Mouse (Mus musculus): ENCODE results near the gene Cacna1c.

Cacna1c gene

DNA sequence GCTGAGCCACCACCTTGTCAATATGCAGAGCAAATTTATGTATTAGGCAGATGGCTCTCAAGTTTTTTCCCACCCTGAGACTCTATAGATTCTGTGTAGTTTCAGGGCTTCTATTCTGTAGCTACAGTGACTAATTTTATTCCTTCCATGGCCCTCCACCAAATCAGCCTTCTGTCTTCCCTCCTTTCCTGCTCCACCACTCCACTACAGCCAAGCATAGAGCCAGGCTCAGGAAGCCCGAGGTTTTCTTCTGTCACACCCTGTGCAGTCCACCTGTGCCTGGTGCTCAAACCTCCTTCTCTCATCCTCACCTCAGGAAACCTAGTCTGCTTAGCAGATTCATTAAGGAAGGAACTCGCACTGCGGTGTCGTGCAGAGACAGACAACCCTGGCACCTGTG lies 51.1 kb downstream of the Cacna1c start:
- no peak for DNase-seq (ENCODE audit: low read depth, low spot score)

DNA sequence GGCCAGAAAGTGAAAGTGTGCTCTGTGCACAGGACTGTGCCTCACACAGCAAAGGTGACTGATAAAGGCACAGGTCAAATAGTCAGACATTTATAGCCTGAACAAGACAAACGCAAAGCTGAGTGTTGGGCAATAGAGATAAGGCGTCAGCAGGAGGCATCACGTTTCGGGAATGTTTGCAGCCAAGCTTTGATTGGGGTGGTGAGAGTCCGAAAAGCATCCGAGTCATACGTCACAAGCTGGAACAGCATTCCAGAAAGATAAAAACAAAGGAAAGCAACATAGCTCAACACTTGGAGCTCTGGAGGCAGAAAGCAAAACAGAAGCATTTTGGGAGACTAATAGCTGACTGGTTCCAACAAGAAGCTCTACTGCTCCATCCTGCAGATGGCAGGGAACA lies 56.7 kb downstream of the Cacna1c start:
- no peak for DNase-seq (ENCODE audit: low read depth, low spot score)

DNA sequence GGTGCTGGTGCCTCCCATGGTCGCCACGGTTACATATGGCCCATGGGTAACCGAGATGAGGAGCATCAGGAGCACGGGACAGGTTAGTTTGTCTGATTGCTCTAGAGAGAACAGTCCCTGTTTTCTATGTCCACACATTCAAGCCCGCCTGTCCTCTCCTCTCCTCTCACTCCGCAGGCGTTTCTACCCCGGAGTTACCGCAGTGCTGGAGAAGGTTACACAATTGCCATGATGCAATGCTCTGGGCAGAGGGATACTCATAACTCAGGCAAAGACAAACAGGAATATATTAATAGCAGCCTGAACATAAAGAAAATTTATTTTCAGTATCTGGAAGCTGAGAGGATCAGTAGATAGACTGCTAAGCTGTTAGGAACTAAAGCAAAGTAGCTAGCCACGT lies 58.5 kb downstream of the Cacna1c start:
- DNase-seq (ENCODE audit: low read depth, low spot score) = no peak

DNA sequence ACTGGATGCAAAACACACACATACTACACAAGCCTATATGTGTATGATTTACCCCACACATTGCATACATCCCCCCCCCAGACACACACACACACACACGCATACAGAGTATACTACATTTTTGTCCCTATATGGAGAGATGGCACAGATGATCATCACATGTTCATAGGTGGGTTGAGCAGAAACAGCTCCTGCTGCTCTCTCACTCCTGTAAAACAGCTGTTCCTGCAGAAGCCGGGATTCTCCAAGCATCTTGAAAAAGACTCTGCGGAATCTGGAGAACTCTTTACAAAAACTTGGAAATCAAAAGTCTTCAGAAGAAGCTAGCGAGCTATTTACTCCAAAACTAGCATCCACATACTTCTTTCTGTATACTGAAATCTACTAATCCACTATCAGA lies 63.4 kb downstream of the Cacna1c start:
- no peak for DNase-seq (ENCODE audit: low read depth, low spot score)

DNA sequence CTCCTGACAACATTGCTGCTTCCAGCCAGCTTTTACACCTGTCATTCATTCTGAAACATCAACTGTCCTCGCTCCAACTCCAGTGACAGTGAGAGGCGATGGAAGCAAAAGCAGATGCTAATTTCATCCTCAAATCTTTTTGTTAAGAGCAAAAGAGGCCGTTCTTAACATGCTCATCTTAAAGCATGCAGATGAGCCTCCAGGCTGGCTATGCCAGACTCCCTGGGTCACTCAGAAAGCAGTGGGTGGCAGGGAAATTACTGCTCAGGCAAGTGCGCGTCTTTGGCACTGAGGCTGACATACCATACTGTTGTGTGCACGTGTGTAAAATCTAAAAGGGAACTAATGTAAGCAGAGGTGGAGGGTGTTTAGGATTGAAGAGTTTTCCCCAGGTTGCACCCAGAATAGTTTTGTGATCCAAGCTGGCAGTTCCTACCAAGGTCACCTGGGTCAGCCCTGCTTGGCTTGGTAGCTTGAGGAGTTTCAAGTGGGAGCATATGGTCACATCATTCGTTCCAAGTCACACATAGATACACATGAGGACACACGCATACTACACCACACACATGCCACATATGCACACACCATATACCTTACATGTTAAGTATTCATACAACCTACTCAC lies 64.0 kb downstream of the Cacna1c start:
- no peak for DNase-seq (ENCODE audit: low read depth, low spot score)

DNA sequence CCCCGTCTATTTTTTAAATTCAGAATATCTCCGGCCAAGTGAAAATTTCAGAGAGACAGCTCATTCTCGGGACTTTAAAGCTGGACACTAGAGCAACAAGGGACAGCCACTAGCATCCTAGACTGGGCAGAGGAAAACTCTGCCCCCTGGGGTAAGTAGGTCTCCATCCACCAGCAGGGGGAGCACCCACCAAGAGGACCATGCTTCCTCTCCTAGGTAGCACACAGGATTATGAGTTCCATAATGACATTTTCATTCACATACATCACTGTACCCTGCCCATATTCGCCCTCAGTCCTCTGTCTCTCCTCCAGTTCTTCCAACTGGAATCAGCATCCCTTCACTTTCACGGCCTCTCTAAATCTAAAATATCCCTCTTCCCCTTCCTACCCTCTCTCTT lies 66.6 kb downstream of the Cacna1c start:
- DNase-seq (ENCODE audit: low read depth, low spot score) = peak; percentile 29

DNA sequence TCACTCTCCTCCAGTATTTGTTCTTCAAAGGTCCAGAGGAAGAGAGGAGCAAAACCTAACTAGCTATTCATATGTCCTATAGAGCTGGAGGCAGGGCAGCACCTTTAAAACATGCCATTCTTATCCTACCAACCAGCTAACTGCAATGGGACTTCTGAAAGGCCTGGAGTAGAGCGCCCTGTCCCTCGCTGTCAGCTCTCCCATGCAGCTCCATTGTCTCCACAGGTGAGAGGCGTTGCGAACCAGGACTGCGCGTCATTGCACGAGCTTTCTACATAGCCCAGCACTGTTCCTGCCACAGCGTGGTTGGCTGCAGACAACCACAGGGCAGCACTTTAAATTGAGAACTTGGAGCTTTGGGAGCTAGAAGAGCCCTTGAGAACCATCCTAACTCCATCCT lies 67.7 kb downstream of the Cacna1c start:
- DNase-seq (ENCODE audit: low read depth, low spot score) = no peak

DNA sequence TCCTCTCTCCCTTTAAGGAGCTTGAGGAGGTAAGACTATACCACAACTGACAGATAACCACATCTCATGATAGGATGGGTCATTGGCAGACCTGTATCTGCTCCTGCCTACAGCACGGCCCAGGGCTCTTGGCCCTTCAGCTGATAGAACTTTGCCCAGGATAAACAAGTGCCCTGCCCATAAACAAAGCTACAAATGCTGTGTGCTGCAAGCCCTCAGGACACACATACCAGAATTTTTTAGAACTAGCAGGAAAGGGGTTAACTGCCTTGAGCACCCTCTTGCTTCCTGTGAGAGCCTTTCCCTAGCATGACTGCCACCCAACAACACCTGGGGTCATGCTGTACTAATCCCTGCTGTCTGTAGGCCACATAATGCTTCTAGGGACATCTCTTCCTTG lies 68.1 kb downstream of the Cacna1c start:
- no peak for DNase-seq (ENCODE audit: low read depth, low spot score)

DNA sequence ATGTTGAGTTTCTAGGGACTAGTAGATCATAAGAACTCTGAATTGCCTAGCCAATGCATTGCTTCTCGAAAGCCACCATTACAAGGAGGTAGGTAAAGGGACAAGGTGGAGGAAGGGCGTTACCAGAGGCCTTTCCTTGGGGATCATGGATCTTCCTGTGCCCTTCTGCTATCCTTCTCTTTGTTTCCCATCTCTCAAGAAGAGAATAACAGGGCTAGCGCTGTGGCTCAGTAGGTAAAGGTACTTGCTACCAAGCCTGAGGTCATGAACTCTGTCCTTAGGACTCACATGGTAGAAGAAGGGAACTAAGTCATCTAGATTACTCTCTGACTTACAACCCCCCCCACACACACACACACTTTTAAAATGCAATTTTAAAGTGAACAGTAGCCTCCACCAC lies 69.2 kb downstream of the Cacna1c start:
- DNase-seq (ENCODE audit: low read depth, low spot score) = no peak

DNA sequence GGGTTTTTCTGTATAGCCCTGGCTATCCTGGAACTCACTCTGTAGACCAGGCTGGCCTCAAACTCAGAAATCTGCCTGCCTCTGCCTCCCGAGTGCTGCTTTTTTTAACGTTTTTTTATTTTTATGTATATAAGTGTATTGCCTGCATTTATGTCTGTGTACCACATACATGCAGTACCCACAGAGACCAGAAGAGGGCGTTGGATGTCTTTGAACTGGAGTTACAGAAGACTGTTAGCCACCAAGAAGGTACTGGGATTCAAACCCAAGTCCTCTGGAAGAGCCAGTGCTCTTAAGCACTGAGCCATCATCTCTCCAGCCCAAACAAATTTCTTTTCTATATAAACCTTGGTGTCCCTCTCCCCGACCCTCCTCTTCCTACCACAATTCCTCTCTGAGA lies 77.8 kb downstream of the Cacna1c start:
- DNase-seq (ENCODE audit: low read depth, low spot score) = peak; percentile 56

DNA sequence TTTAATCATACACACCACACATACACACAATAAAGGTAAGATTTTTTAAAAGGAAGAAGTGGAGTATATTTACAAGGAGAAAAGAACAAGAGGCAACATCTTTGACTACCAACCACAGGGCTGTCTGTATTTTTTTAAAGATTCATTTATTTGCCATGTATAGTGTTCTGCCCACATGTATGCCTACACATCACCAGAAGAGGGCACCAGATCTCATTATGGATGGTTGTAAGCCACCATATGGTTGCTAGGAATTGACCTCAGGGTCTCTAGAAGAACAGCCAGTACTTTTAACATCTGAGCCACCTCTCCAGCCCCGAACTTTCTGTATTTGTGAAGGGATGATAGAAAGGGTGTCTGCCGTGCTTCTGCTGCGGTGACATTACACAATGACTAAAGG lies 79.9 kb downstream of the Cacna1c start:
- peak; percentile 46 for DNase-seq (ENCODE audit: low read depth, low spot score)

DNA sequence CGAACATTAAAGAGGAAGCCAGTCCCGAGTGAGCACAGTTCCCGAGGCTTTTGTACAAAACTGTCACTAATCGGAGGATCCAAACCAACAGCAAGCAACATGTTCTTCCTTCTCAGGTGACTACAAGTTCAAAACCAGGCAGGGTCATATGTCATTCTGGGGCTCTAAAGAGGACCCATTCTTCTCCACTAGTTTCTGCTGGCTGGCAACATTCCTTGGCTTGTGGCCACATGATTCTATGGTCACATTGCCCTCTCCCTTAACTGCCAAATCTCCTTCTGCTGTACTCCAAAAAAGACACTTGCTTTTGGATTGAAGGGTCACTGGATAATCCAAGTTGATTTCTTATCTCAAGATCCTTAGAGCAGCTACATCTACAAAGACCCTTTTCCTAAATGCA lies 82.9 kb downstream of the Cacna1c start:
- no peak for DNase-seq (ENCODE audit: low read depth, low spot score)

DNA sequence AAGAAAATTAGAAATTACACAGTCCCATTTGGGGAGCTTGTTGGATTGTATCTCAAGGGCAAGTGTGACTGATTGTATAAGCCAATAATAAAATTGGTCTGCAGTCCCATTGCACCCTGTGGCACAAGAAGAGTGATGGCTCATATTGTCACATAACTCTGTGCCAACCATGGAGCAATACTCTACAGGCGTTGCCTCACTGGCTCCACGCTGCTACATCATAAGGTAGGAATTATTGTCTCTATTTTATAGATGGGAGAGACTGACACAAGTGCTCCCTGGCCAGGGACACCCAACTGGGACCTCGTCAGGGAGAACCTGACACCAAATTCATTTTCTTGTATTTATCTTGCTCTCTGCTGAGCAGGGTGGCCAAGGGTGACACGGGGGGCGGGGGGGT lies 85.8 kb downstream of the Cacna1c start:
- DNase-seq (ENCODE audit: low read depth, low spot score) = no peak

DNA sequence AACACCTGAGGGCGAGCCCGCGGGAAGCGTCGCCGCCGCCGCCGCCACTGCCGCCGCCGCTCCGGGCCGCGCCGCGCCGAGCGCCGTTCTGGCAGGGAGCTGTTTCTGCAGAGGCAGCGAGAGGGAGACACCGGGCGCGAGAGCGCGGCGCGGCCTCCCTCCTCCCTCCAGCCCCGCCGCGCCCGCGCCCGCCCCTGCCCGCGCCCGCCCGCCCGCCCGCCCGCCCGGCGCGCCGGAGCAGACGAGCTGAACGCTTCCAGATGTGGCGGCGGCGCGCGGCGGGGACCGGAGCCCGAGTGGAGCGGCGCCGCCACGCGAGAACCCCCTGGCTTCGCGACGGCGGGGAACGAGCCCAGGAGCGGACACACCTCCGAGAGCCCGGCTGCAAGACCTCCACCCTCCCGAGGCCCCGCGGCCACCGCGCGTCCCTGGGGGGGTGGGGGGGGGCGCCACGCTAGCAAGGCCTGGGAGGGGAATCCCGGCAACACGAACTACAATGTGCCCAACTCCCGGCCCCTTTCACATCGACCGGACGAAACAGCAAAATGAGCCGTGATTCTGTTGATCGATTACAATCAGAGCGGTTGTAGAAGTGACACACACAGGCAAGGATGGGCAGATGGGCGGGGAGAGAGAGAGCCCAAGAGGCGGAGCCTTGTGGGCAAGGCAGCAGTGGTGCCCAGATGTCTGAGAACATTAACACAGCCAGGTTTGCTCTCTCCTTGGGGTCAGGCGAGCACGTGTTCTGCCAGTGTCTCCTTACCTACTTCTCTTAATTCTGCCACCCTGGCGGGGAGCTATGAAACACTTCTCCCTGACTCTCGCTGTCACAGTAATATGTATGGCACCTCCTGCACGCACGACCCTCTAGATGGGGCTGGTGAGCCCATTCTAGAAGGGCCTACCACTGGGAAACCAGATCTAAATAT lies 87.5 kb downstream of the Cacna1c start:
- peak; percentile 82 for DNase-seq (ENCODE audit: low read depth, low spot score)

DNA sequence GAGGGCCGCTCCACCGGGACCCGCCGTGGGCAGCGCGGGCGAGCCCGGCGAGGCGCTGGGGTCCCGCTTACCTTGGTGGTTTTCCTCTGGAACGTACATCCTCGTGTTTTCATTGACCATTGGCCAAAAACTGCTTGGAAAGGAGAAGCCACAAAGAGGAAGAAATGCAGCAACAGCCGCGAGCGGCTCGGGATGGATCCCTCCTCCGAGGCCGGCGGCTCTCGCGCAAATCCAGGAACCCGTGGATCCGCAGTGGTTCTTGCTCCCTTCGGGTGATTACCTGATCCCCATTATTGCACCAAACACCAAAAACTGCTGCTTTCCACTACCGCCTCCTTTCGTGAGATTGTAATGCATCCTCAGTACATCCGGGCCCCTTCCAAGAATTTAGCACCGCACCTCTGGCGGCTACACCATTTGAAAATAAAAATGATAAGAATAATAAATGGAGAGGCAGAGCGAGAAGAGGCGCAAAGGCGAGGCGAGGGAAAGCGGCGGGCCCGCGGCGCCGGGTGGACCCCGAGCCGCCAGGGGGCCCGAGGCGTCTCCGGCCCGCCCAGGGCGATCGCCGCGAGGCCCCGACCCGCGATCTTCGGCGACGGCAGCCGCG lies 88.3 kb downstream of the Cacna1c start:
- peak; percentile 48 for DNase-seq (ENCODE audit: low read depth, low spot score)

DNA sequence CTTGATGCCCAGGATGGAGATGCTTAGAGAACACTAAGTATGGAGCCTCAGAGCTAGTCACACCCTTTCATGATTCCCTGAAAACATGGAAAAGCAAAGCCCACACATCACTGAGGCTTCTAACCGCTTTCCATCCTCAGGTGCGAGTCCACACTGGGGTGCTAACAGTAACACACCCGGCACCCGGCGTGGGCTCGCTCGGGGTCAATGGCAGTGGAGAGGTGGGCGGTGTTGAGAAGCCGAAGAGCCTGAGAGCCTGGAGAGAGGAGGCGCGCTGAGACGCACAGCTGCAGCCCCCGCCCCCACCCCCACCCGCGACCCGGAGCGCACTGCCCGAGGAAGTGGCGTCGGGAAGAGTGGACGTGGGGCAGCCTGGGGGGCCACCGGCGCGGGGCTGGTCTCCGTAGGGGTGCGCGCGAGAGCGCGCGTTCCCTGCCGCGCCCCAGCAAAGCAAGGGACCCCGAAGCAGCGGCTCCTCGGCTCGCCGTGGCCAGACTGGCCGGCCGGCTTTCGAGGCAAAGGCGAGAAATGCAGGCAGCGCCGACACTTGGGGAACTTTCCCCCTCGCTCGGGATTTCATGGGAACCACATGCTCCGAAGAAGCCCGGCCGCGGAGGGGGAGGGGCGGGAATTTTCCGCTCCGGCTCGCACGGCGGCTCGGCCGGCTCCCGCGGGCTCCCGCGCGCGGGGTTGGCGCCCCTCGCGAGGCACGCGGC lies 88.9 kb downstream of the Cacna1c start:
- DNase-seq (ENCODE audit: low read depth, low spot score) = peak; percentile 41

DNA sequence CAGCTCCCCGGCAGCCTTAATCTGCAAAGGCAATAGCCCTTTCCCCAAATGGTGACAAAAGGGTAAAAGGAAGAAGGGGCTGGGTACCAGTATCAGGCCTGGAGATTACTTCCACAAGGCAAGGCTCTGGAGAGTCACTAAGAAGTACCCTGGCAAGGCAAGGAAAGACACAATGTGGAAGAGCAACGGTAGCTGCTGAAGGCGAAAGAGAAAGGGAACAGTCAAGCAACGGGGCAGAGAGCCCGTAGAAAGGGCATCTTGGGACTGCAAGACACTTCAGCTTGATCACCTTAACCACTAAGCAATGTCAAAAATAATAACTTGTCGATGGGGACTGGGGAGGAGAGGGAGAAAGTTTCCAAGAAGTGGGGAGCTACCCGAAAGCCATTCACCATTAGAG lies 89.5 kb downstream of the Cacna1c start:
- DNase-seq (ENCODE audit: low read depth, low spot score) = no peak

DNA sequence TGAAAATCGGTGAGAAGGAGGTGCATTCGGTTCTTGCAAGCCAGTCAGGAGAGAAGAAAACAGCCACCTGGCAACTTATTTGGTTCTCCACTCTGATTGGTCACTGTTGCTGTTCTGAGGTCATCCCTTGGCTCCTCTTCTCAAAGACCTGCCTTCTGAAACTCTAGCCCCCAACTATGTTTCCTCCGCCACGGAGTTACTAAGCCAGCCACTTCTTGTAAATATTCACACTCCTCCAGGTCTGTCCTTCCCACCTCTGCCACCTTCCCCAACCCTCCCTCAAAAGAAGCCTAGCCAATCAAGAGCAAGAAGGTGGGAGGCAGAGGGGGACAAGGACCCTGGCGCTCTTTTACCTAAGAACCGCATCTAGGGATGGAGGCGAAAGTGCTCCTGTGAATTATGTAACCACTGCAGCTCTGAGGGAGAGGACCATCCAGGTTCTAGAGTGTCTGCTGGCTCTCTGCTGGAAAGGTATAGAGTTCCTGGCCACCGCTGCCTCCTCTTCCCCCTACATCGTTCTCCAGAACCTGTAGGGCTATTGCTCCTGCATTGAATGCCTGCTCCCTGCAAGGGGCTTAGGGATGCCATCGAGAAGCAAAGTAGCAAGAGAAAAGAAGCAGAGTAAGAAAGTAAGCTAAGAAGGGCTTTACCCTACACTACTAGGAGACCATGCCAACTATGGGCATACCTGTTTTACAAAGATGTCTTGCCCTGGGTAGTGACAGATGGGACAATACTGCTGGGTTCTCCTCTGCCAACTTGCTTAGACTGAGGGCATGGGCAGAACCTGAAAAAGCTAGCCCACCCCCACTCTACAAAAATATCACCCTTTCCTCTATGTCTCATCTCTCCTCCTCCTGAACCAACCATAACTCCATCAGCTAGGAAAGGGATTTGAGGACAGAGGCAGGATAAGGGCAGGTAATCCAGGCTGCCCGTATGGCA lies 90.3 kb downstream of the Cacna1c start:
- no peak for DNase-seq (ENCODE audit: low read depth, low spot score)

DNA sequence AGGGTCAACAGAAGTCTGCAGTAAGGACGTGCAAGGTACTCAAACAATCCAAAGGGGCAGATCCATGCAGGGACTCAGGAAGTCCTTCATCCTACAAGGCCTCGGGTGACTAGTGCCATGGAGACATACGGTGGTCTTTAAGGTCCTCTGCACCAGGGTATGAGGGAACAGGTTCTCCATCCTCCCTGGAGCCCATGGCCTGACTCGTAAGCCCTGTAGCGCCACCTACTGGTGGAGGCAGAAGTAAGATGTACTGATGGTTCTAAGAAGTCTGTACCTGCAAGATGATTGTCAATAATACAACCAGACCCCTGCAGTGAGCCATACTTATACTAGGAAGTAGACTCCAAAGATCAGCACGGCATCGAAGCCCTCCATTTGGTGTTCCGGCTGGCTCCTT lies 92.0 kb downstream of the Cacna1c start:
- peak; percentile 83 for DNase-seq (ENCODE audit: low read depth, low spot score)

DNA sequence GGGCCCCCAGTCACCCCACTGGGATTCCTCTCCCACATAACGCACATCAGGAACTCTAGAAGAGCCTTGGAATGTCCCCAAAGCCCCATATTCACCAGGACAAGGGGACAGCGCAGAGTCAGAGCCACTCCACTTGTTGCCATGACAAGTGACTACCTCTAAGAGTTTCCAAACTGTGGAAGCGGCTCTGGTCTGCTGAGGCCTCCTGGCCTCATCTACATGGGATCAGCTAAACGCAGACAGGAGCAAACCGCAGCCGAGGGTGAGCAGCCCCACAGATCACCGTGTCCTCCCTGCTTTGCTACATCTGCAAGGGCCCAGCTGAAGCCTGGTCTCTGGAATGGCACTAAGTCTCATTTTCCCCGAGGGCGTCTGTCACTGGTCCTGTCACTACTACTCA lies 93.3 kb downstream of the Cacna1c start:
- no peak for DNase-seq (ENCODE audit: low read depth, low spot score)

DNA sequence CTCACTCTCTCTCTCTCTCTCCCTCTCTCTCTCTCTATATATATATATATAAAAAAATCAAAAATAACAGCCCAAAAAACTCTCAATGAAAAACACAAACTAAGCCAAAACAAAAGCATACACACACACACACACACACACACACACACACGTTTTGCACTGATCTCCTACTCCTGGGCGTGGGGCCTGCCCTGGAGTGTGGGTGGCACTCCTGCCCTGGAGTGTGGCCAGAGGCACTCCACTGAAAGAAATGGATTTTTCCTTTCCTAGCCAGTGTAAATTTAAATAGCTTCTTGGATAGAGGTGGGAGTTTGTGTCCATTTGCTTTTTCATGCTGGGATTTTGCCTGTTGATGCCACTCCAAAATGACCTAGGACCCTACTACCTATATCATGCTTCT lies 96.9 kb downstream of the Cacna1c start:
- no peak for DNase-seq (ENCODE audit: low read depth, low spot score)

Measured in ZHBTc4 (cell line).